Mouse (Mus musculus): Measurements from ENCODE around the gene Sec61a1. TPM values are rescaled to one million over a fixed set of nuclear protein-coding genes. Genes with fewer than 3 reads are reported as not detected.

Sec61a1 gene
- total and polyA plus RNA-seq, 3 experiments, result 139 to 276 (median 237) TPM

- TF ChIP-seq NELFE (IDR thresholded peaks at IDR 0.05; ENCODE audit: low read depth, low read length) (no peak), NRF1 (IDR thresholded peaks at IDR 0.05; ENCODE audit: low read depth, low read length) (no peak), SMC3 (IDR thresholded peaks at IDR 0.05; ENCODE audit: low read depth, low read length) (peak; percentile 77), MEF2A (IDR thresholded peaks at IDR 0.05; ENCODE audit: borderline replicate concordance, low read depth, low read length) (no peak), ZMIZ1 (IDR thresholded peaks at IDR 0.05; ENCODE audit: low read depth, low read length) (no peak), ELF1 (IDR thresholded peaks at IDR 0.05; ENCODE audit: low read depth, low read length) (no peak), SIN3A (IDR thresholded peaks at IDR 0.05; ENCODE audit: low read length) (no peak), RAD21 (IDR thresholded peaks at IDR 0.05; ENCODE audit: low read depth, low read length) (peak; percentile 67)
Observed at GRCm38 (mm10) chr6:88565033-88565432, 46.3 kb upstream of the Sec61a1 start (continued).

GRCm38 (mm10) chr6:88560156-88560555 is 41.5 kb upstream of the Sec61a1 start:
- H3K4me3 ChIP-seq (replicated peaks in 1 of 3; ENCODE audit: low read depth in 2 of 3, low read length in 2 of 3, poor library complexity in 1 of 3), result no peak overlapping the region
- no peaks in the 10 kb centered on the region for H3K36me3 ChIP-seq (replicated peaks in 1 of 2; ENCODE audit: control insufficient read depth in 1 of 2, insufficient read depth in 1 of 2, low read length in 1 of 2)
- H3K79me2 ChIP-seq (replicated peaks; ENCODE audit: control insufficient read depth, extremely low read depth, insufficient read depth, poor library complexity, severe bottlenecking), result no peaks in the 10 kb centered on the region
- no peaks in the 10 kb centered on the region for H3K9me3 ChIP-seq (replicated peaks; ENCODE audit: low read length)
- in situ Hi-C loops (cut with MboI; ENCODE audit: low pct_ligation_motif_present, low pct_unique_long_range_greater_than_20kb, low sequenced_read_pairs) (loop anchor here (5.0 kb wide), 1 partner anchor 287 kb away; no protein-coding TSS in a partner anchor), dilution Hi-C loops (cut with MboI; ENCODE audit: extremely low pct_ligation_motif_present, extremely low pct_unique_long_range_greater_than_20kb, low sequenced_read_pairs) (no loop called here)
- no peak overlapping the region for H3K9ac ChIP-seq (ENCODE audit: insufficient read depth, low read depth)
- H3K27me3 ChIP-seq (replicated peaks), result no peaks in the 10 kb centered on the region
- TF ChIP-seq HCFC1 (IDR thresholded peaks at IDR 0.05; ENCODE audit: low read depth, low read length), result no peak
- TF ChIP-seq UBTF (IDR thresholded peaks at IDR 0.05; ENCODE audit: low read depth, low read length), result no peak
- TF ChIP-seq MXI1 (IDR thresholded peaks at IDR 0.05; ENCODE audit: low read depth, low read length), result no peak
- TF ChIP-seq SMC3 (IDR thresholded peaks at IDR 0.05; ENCODE audit: low read depth, low read length), result no peak
- no peak for TF ChIP-seq CHD2 (IDR thresholded peaks at IDR 0.05; ENCODE audit: low read length)
- no peak for TF ChIP-seq ELF1 (IDR thresholded peaks at IDR 0.05; ENCODE audit: low read depth, low read length)
- TF ChIP-seq TCF12 (IDR thresholded peaks at IDR 0.05; ENCODE audit: low read depth, low read length), result no peak
- TF ChIP-seq EP300 (IDR thresholded peaks at IDR 0.05; ENCODE audit: low read length), result no peak
- TF ChIP-seq MAFK (IDR thresholded peaks at IDR 0.05; ENCODE audit: insufficient replicate concordance, low read length), result no peak
- TF ChIP-seq CHD1 (IDR thresholded peaks at IDR 0.05; ENCODE audit: low read depth, low read length), result no peak
- TF ChIP-seq USF2 (conservative IDR thresholded peaks at IDR 0.05; ENCODE audit: low read depth, low read length), result no peak
- no peak for TF ChIP-seq CTCF (conservative IDR thresholded peaks at IDR 0.05 in 1 of 2, IDR thresholded peaks at IDR 0.05 in 1 of 2; ENCODE audit: low read depth in 2 of 2, low read length in 2 of 2)
- TF ChIP-seq JUN (IDR thresholded peaks at IDR 0.05; ENCODE audit: insufficient read depth, low read depth, low read length), result no peak
- TF ChIP-seq BHLHE40 (IDR thresholded peaks at IDR 0.05; ENCODE audit: low read depth, low read length), result no peak
- TF ChIP-seq POLR2A (IDR thresholded peaks at IDR 0.05; ENCODE audit: low read depth, low read length), result no peak
- TF ChIP-seq ZNF384 (IDR thresholded peaks at IDR 0.05; ENCODE audit: low read depth, low read length), result no peak
- TF ChIP-seq MEF2A (IDR thresholded peaks at IDR 0.05; ENCODE audit: borderline replicate concordance, low read depth, low read length), result no peak
- H3K27ac ChIP-seq (ENCODE audit: insufficient read depth, low read depth), result no peak overlapping the region
- peaks cover 5 to 12% of the 10 kb centered on the region in 2 experiments; a peak in 3 of 4 replicates for H3K4me1 ChIP-seq (ENCODE audit: control insufficient read depth in 1 of 2, insufficient read depth in 2 of 2)
- DNase-seq (ENCODE audit: extremely low read depth), result no peak
- no peak overlapping the region for H3K4me2 ChIP-seq (ENCODE audit: insufficient read depth, low read depth, poor library complexity, severe bottlenecking)
